ENCODE assay signal across 29 mouse cellular contexts in genomic region chr5:118652611-118653010, GRCm38 (mm10).
DNase-seq lines count a peak whose midpoint lies in the region; ATAC-seq and TF ChIP-seq lines count a peak whose summit lies in the region.
"Had no signal": no experiment of that assay in that cellular context is flagged by ENCODE, and none has a peak within 500 bp of the region (broad histone marks: within the 10 kb centered on the region; RNA-seq: fewer than 3 reads in every experiment).

No protein-coding gene starts in this region.

- H3ac ChIP-seq in myocyte (ENCODE audit: control insufficient read depth, insufficient read length), result no peak overlapping the region

- TF ChIP-seq CTCF in forebrain, postnatal 0 days (IDR thresholded peaks at IDR 0.05; ENCODE audit: low read depth), result no peak
- no peak for TF ChIP-seq CTCF in intestine, postnatal 0 days (IDR thresholded peaks at IDR 0.05; ENCODE audit: low read depth)

- 0 out of 2 replicates have a peak, but pooled peaks cover 3% of the 10 kb centered on the region for H3K36me3 ChIP-seq in liver, embryonic 15.5 days (replicated peaks)
- peaks cover 3% of the 10 kb centered on the region; the same call in 1 of the 2 replicates for H3K36me3 ChIP-seq in liver, embryonic 12.5 days
- H3K36me3 ChIP-seq in myocyte (ENCODE audit: control insufficient read depth, insufficient read depth), result no peaks in the 10 kb centered on the region
- no peaks in the 10 kb centered on the region for H3K36me3 ChIP-seq in forebrain, postnatal 0 days (ENCODE audit: insufficient read depth)
- H3K36me3 ChIP-seq in intestine, postnatal 0 days (ENCODE audit: control insufficient read depth, insufficient read depth), result no peaks in the 10 kb centered on the region
- H3K36me3 ChIP-seq: embryonic facial prominence, embryonic 13.5 days; embryonic facial prominence, embryonic 15.5 days; forebrain, embryonic 10.5 days; forebrain, embryonic 12.5 days had no signal

- 87% methylated on average over 8 of the region's 8 CpGs for WGBS in liver, embryonic 15.5 days (ENCODE audit: insufficient replicate concordance)
- 86% methylated on average over 8 of the region's 8 CpGs for WGBS in liver, embryonic 12.5 days (ENCODE audit: insufficient replicate concordance)
- WGBS in forebrain, postnatal 0 days, result 89% methylated on average over 8 of the region's 8 CpGs
- WGBS in intestine, postnatal 0 days, result 79% methylated on average over 8 of the region's 8 CpGs

- peaks cover 42% of the 10 kb centered on the region for H3K4me1 ChIP-seq in liver, embryonic 15.5 days (replicated peaks)
- peaks cover 57% of the 10 kb centered on the region for H3K4me1 ChIP-seq in liver, embryonic 12.5 days
- H3K4me1 ChIP-seq in forebrain, postnatal 0 days (ENCODE audit: insufficient read depth), result peaks cover 6% of the 10 kb centered on the region; the same call in 1 of the 2 replicates
- H3K4me1 ChIP-seq in intestine, postnatal 0 days (replicated peaks; ENCODE audit: control insufficient read depth, insufficient read depth, low read length), result peaks cover 19% of the 10 kb centered on the region

- no peak for TF ChIP-seq POLR2A in myocyte (IDR thresholded peaks at IDR 0.05; ENCODE audit: insufficient read length, low read depth)

- peak; percentile 32; the same call in 1 of the 2 replicates for ATAC-seq in liver, embryonic 15.5 days (ENCODE audit: insufficient read depth)
- no peak for ATAC-seq in liver, embryonic 12.5 days
- ATAC-seq in forebrain, postnatal 0 days, result no peak
- ATAC-seq in intestine, postnatal 0 days, result no peak
- ATAC-seq: CD4-positive, CD25-positive, alpha-beta regulatory T cell, adult 4 months; forebrain, embryonic 14.5 days; Patski had no signal

- no peak overlapping the region for H3K4me3 ChIP-seq in liver, embryonic 15.5 days (replicated peaks)
- H3K4me3 ChIP-seq in liver, embryonic 12.5 days, result no peak overlapping the region
- H3K4me3 ChIP-seq in myocyte, result no peak overlapping the region
- no peak overlapping the region for H3K4me3 ChIP-seq in forebrain, postnatal 0 days (ENCODE audit: low read depth, low read length)
- no peak overlapping the region for H3K4me3 ChIP-seq in intestine, postnatal 0 days (ENCODE audit: low read depth, low read length)
- H3K4me3 ChIP-seq: embryonic facial prominence, embryonic 13.5 days; embryonic facial prominence, embryonic 15.5 days; erythroblast, embryonic 14.5 days; forebrain, embryonic 10.5 days; forebrain, embryonic 12.5 days had no signal

- H3K79me2 ChIP-seq in myocyte (ENCODE audit: control insufficient read depth, insufficient read depth), result peaks cover 47% of the 10 kb centered on the region

- DNase-seq in heart, adult 11 months, result peak; percentile 89
- no peak for DNase-seq in heart, adult 9 months (ENCODE audit: low spot score in 2 of 2)
- DNase-seq in ZHBTc4 (ENCODE audit: low read depth, low spot score), result peak; percentile 38
- DNase-seq in forebrain, postnatal 0 days, result no peak
- DNase-seq: adrenal gland, adult 2 months; adrenal gland, postnatal 10 days; adrenal gland, postnatal 25 days; B cell, adult 2 months; cerebellum, adult 11 months; cerebellum, adult 18-20 months; cerebellum, adult 8-10 months; cerebellum, adult 9-11 months; cerebellum, postnatal 14 days; cerebellum, postnatal 36 days; embryo, embryonic 11 days had no signal

- no peaks in the 10 kb centered on the region for H3K27me3 ChIP-seq in liver, embryonic 15.5 days
- no peaks in the 10 kb centered on the region for H3K27me3 ChIP-seq in liver, embryonic 12.5 days (replicated peaks)
- H3K27me3 ChIP-seq in myocyte (ENCODE audit: control insufficient read depth, insufficient read depth, insufficient read length), result no peaks in the 10 kb centered on the region
- no peaks in the 10 kb centered on the region for H3K27me3 ChIP-seq in forebrain, postnatal 0 days (ENCODE audit: insufficient read depth, low read length)
- no peaks in the 10 kb centered on the region for H3K27me3 ChIP-seq in intestine, postnatal 0 days (replicated peaks; ENCODE audit: control insufficient read depth, insufficient read depth, low read length)
- H3K27me3 ChIP-seq: CH12.LX; embryonic facial prominence, embryonic 13.5 days; embryonic facial prominence, embryonic 15.5 days; forebrain, embryonic 12.5 days; Patski had no signal

- no peak overlapping the region for H3K4me2 ChIP-seq in liver, embryonic 15.5 days
- no peak overlapping the region for H3K4me2 ChIP-seq in liver, embryonic 12.5 days
- no peak overlapping the region for H3K4me2 ChIP-seq in myocyte (ENCODE audit: low read depth)
- no peak overlapping the region for H3K4me2 ChIP-seq in forebrain, postnatal 0 days (ENCODE audit: low read depth)
- H3K4me2 ChIP-seq in intestine, postnatal 0 days (replicated peaks; ENCODE audit: low read depth), result no peak overlapping the region
- H3K4me2 ChIP-seq: embryonic facial prominence, embryonic 13.5 days; embryonic facial prominence, embryonic 15.5 days; forebrain, embryonic 12.5 days had no signal

- H3K27ac ChIP-seq in liver, embryonic 15.5 days (replicated peaks), result no peak overlapping the region
- no peak overlapping the region for H3K27ac ChIP-seq in liver, embryonic 12.5 days
- no peak overlapping the region for H3K27ac ChIP-seq in forebrain, postnatal 0 days (ENCODE audit: low read depth, low read length)
- H3K27ac ChIP-seq in intestine, postnatal 0 days (ENCODE audit: low read depth, low read length), result no peak overlapping the region
- H3K27ac ChIP-seq: embryonic facial prominence, embryonic 13.5 days; embryonic facial prominence, embryonic 15.5 days; forebrain, embryonic 10.5 days; forebrain, embryonic 12.5 days had no signal

- H3K9me3 ChIP-seq in liver, embryonic 15.5 days (replicated peaks), result no peaks in the 10 kb centered on the region
- no peaks in the 10 kb centered on the region for H3K9me3 ChIP-seq in liver, embryonic 12.5 days (replicated peaks)
- no peaks in the 10 kb centered on the region for H3K9me3 ChIP-seq in forebrain, postnatal 0 days (ENCODE audit: low read length)
- H3K9me3 ChIP-seq in intestine, postnatal 0 days (ENCODE audit: control insufficient read depth), result no peaks in the 10 kb centered on the region
- H3K9me3 ChIP-seq: embryonic facial prominence, embryonic 13.5 days; embryonic facial prominence, embryonic 15.5 days; forebrain, embryonic 10.5 days; forebrain, embryonic 12.5 days; G1E had no signal

- no peak overlapping the region for H3K9ac ChIP-seq in liver, embryonic 15.5 days
- H3K9ac ChIP-seq in liver, embryonic 12.5 days, result no peak overlapping the region
- no peak overlapping the region for H3K9ac ChIP-seq in forebrain, postnatal 0 days
- no peak overlapping the region for H3K9ac ChIP-seq in intestine, postnatal 0 days (ENCODE audit: low read depth, low read length)
- H3K9ac ChIP-seq: embryonic facial prominence, embryonic 13.5 days; embryonic facial prominence, embryonic 15.5 days; forebrain, embryonic 12.5 days had no signal

TF ChIP-seq in myocyte, 11 proteins besides CTCF, POLR2A, EP300 and RAD21:
- TF ChIP-seq CEBPB (IDR thresholded peaks at IDR 0.05; ENCODE audit: insufficient read depth, poor library complexity, severe bottlenecking) (0 out of 2 replicates have a peak, but pooled peaks have one; percentile 8), REST (IDR thresholded peaks at IDR 0.05; ENCODE audit: insufficient read depth, insufficient read length) (no peak)

Comparison
In these comparisons a context has a peak if more than half of its experiments do, and no peak if none do; other contexts are left out.
1. DNase-seq: peak in heart, adult 11 months (single experiment) and ZHBTc4 (single experiment); none in heart, adult 9 months (0 of 2) and forebrain, postnatal 0 days (single experiment).